Mouse (Mus musculus) kidney, adult 2 months (tissue): Measurements from ENCODE around the gene Dync1li2. TPM values are rescaled to one million over a fixed set of nuclear protein-coding genes. Genes with fewer than 3 reads are reported as not detected.

Experiments used
- DNase-seq: peaks from one replicate; pipeline ENCODE4 v3.0.0; 2021
- H3K27ac ChIP-seq: fragments of 200-500 bp; 2 replicates; pipeline ENCODE4 v1.5.1; 2012; ENCODE audit warnings: low read depth, low read length, control low read depth, inconsistent platforms; ENCODE audit not compliant: insufficient read depth
- H3K27me3 ChIP-seq: fragments of 200-500 bp; replicated peaks from 2 replicates; pipeline ENCODE4 v1.6.1; 2012; ENCODE audit warnings: mild to moderate bottlenecking, moderate library complexity, low read length, inconsistent platforms; ENCODE audit not compliant: control insufficient read depth, insufficient read depth
- H3K36me3 ChIP-seq: fragments of 200-500 bp; 2 replicates; pipeline ENCODE4 v1.6.1; 2012; ENCODE audit warnings: mild to moderate bottlenecking, moderate library complexity, low read length, inconsistent platforms; ENCODE audit not compliant: control insufficient read depth, insufficient read depth
- H3K4me1 ChIP-seq: fragments of 200-500 bp; 2 replicates; pipeline ENCODE4 v1.6.1; 2011; ENCODE audit warnings: low read length; ENCODE audit not compliant: control insufficient read depth, insufficient read depth
- H3K4me3 ChIP-seq: fragments of 200-500 bp; 2 replicates; pipeline ENCODE4 v1.5.1; 2011; ENCODE audit warnings: mild to moderate bottlenecking, low read depth, low read length, control low read depth; ENCODE audit not compliant: insufficient read depth
- CTCF ChIP-seq: fragments of 200-500 bp; conservative IDR thresholded peaks from 2 replicates; pipeline ENCODE4 v1.5.1; 2011; ENCODE audit warnings: low read depth, mild to moderate bottlenecking, control low read depth, low read length, moderate library complexity, mixed read lengths; ENCODE audit not compliant: insufficient read depth, insufficient read length
- POLR2A ChIP-seq: fragments of 200-500 bp; IDR thresholded peaks from one replicate; pipeline ENCODE4 v1.6.1; 2011; ENCODE audit warnings: low read depth, low read length, control low read depth
- WGBS: fragments of 180-500 bp; shearing (Covaris S2); methylation state at CpG from one replicate; pipeline ENCODE4 v1.1.7; 2018; 5-methylcytosine and 5-hydroxymethylcytosine counted together
- polyA plus RNA-seq: library from polyadenylated mRNA; depleted of rRNA; stranded (reverse); fragments of >200 nt; gene quantifications from 2 replicates; pipeline ENCODE4 v1.2.3, GENCODE M21; 2012

Dync1li2 gene
- polyA plus RNA-seq, 1 experiment: 20.3 TPM

- Histone ChIP-seq H3K36me3 (peaks cover 1% of the 10 kb centered on the region; the same call in 1 of the 2 replicates), H3K27me3 (no peaks in the 10 kb centered on the region), H3K27ac (no peak overlapping the region), H3K4me3 (no peak overlapping the region), H3K4me1 (no peaks in the 10 kb centered on the region)
- WGBS: 86% methylated on average over 6 of the region's 6 CpGs
- DNase-seq: no peak
- TF ChIP-seq POLR2A: no peak
- no peak for TF ChIP-seq CTCF
These were observed 26.8 kb downstream of the Dync1li2 start for GRCm38 (mm10) chr8:104416022-104416421.

DNA sequence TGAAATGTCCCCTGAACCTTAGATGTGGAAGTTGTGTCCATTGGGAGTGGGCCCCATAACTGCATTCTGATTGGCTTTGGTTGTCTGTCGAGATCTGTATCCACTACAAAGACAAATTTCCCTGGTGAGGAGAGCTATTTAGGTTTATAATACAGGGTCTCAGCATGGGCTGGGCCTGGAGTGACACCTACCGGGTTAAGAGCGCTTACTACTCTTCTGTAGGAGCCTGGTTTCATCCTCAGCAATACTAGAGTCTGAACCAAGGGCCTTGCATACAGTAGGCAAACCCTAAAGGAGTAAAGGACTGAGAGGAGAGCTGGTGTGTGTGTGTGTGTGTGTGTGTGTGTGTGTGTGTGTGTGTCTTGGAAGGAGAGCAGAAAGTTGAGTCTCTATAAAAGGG lies 28.6 kb downstream of the Dync1li2 start:
- DNase-seq: no peak
- no peaks in the 10 kb centered on the region for H3K36me3 ChIP-seq
- H3K27me3 ChIP-seq: no peaks in the 10 kb centered on the region
- H3K4me1 ChIP-seq: no peaks in the 10 kb centered on the region
- no peak overlapping the region for H3K4me3 ChIP-seq
- H3K27ac ChIP-seq: no peak overlapping the region
- TF ChIP-seq CTCF: 0 out of 2 replicates have a peak, but pooled peaks have one; percentile 19
- no peak for TF ChIP-seq POLR2A
- 55% methylated on average over 3 of the region's 3 CpGs for WGBS

DNA sequence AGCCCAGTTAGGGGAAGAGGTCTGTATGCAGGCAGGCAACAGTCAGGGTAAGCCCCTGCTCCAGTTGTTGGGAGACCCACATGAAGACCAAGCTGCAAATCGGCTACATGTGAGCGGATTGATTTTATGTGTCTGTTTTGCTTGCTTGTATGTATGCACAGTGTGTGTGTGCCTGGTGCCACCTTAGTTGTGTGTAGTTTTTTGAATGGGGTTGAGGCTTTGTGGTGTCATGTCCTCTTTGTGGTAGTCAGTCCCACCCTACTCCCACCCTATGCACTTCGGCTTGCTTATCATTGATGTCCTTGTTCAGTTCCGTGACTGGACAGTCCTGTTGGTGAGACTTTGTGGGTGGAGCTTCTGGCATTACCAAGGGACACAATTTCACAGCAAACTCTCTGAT lies 29.1 kb downstream of the Dync1li2 start:
- WGBS: 59% methylated on average over 4 of the region's 4 CpGs
- no peaks in the 10 kb centered on the region for H3K36me3 ChIP-seq
- H3K27me3 ChIP-seq: no peaks in the 10 kb centered on the region
- TF ChIP-seq CTCF (no peak), POLR2A (no peak)
- no peak overlapping the region for H3K4me3 ChIP-seq
- DNase-seq: no peak
- no peaks in the 10 kb centered on the region for H3K4me1 ChIP-seq
- H3K27ac ChIP-seq: no peak overlapping the region

- Histone ChIP-seq H3K27me3 (no peaks in the 10 kb centered on the region), H3K36me3 (no peaks in the 10 kb centered on the region), H3K4me1 (no peaks in the 10 kb centered on the region), H3K27ac (no peak overlapping the region), H3K4me3 (no peak overlapping the region)
- 38% methylated on average over 7 of the region's 7 CpGs for WGBS
- DNase-seq: peak; percentile 35
- TF ChIP-seq POLR2A (no peak), CTCF (no peak)
These were observed 29.9 kb downstream of the Dync1li2 start for GRCm38 (mm10) chr8:104412805-104413532.

DNA sequence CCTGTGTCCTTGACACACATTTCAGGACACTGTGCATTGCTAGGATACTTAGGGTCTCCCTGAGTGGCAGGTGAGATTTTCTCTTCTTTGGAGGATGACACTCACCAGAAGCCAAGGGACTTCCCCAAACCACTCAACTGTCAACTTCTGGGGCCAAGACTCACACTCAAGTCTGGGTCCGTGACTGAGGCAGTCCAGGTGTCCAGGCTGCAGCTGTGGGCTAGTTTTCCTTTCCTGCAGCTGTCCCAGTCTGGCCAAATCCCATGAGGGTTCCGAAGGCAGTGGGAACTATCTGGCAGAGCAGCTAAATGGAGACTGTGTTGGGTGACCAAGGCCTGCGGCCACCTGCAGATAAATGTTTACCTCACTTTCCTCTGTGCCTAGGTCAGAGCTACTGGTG lies 30.9 kb downstream of the Dync1li2 start:
- WGBS: 82% methylated on average over 3 of the region's 3 CpGs

DNA sequence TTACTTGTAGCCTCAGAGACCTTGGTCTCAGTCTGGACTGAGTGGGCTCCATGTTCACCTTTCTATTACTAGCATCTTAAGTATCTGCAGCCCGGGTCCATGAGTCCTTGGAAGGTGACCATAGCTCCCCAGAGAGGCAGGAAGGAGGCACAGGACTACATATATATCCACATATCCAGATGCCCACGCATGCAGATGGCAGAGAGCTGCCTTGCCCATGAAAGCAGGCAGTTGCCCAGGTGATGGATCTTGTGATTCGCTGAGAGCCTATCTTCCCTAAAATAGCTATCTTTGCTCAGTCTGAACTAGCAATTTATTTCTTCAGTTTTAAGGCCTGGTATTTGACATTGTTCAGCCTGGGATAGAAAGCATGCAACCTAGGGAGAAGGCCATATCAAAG lies 31.4 kb downstream of the Dync1li2 start:
- WGBS: 92% methylated on average over 3 of the region's 3 CpGs
- no peak for DNase-seq
- Histone ChIP-seq H3K27me3 (no peaks in the 10 kb centered on the region), H3K4me1 (no peaks in the 10 kb centered on the region), H3K36me3 (no peaks in the 10 kb centered on the region), H3K27ac (no peak overlapping the region), H3K4me3 (no peak overlapping the region)
- TF ChIP-seq CTCF (no peak), POLR2A (no peak)

More for the DNA sequence above, 30.9 kb downstream of the Dync1li2 start:
- H3K4me3 ChIP-seq: no peak overlapping the region
- no peaks in the 10 kb centered on the region for H3K4me1 ChIP-seq
- H3K27me3 ChIP-seq: no peaks in the 10 kb centered on the region
- DNase-seq: no peak
- H3K27ac ChIP-seq: no peak overlapping the region
- no peak for TF ChIP-seq CTCF
- no peak for TF ChIP-seq POLR2A
- no peaks in the 10 kb centered on the region for H3K36me3 ChIP-seq

DNA sequence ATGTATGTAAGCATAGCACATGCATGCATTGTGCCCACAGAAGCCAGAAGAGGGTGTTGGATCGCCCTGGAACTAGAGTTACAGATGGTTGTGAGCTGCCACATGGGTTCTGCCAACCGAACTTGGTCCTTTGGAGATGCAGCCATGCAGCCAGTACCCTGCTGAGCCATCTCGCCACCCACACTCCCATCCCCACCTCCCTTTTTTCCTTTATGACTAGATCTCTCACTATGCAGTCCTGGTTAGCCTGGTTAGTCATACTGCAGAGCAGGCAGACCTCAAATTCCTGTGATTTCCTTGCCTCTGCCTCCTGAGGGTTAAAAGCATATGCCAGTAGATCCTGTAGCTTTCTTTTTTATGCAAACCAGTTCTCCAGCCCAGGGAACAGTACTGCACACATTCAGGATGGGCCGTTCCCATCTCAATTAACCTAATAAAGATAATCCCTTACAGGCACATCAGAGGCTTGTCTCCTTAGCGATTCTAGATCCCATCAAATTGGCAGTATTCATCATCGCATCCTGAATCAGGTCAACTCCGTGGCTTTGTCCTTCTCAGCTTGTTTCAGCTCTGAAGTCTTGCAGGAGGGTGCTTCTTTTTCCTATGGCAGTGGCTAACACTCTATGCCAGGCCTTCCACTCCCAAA lies 32.1 kb downstream of the Dync1li2 start:
- Histone ChIP-seq H3K27ac (no peak overlapping the region), H3K4me1 (no peaks in the 10 kb centered on the region; the same call in 1 of the 2 replicates), H3K36me3 (no peaks in the 10 kb centered on the region), H3K27me3 (no peaks in the 10 kb centered on the region), H3K4me3 (no peak overlapping the region)
- no peak for DNase-seq
- WGBS: 75% methylated on average over 7 of the region's 7 CpGs
- TF ChIP-seq CTCF: no peak
- TF ChIP-seq POLR2A: no peak
